Mouse (Mus musculus): ENCODE data around the gene Jkamp. TPM values are rescaled to one million over a fixed set of nuclear protein-coding genes. Genes with fewer than 3 reads are reported as not detected.

Gene Jkamp
- polyA plus RNA-seq, 1 experiment, result 48.4 TPM

- peak; percentile 50 for TF ChIP-seq POLR2A (IDR thresholded peaks at IDR 0.05; ENCODE audit: low read depth, low read length)
- TF ChIP-seq CTCF (IDR thresholded peaks at IDR 0.05; ENCODE audit: borderline replicate concordance, insufficient read depth, low read length), result no peak
- H3K4me3 ChIP-seq (ENCODE audit: insufficient read depth, low read length), result peak overlapping the region; percentile 46
- H3K27ac ChIP-seq (ENCODE audit: insufficient read depth, low read length), result 0 out of 2 replicates have a peak overlapping the region, but pooled peaks have one; percentile 8
- H3K4me1 ChIP-seq (ENCODE audit: control insufficient read depth, insufficient read depth, low read length), result no peaks in the 10 kb centered on the region
Observed at GRCm38 (mm10) chr12:72084261-72085023, 947 bp upstream of the Jkamp start.

GRCm38 (mm10) chr12:72085024-72085328, 413 bp upstream of the Jkamp start:
- Histone ChIP-seq H3K4me3 (ENCODE audit: insufficient read depth, low read length) (peak overlapping the region; percentile 46), H3K27ac (ENCODE audit: insufficient read depth, low read length) (0 out of 2 replicates have a peak overlapping the region, but pooled peaks have one; percentile 8), H3K4me1 (ENCODE audit: control insufficient read depth, insufficient read depth, low read length) (no peaks in the 10 kb centered on the region)
- TF ChIP-seq POLR2A (IDR thresholded peaks at IDR 0.05; ENCODE audit: low read depth, low read length) (no peak), CTCF (IDR thresholded peaks at IDR 0.05; ENCODE audit: borderline replicate concordance, insufficient read depth, low read length) (no peak)

GRCm38 (mm10) chr12:72086166-72086825, 907 bp downstream of the Jkamp start:
- H3K4me3 ChIP-seq (ENCODE audit: insufficient read depth, low read length), result peak overlapping the region; percentile 74
- no peak for TF ChIP-seq CTCF (IDR thresholded peaks at IDR 0.05; ENCODE audit: borderline replicate concordance, insufficient read depth, low read length)
- TF ChIP-seq POLR2A (IDR thresholded peaks at IDR 0.05; ENCODE audit: low read depth, low read length), result peak; percentile 72
- no peaks in the 10 kb centered on the region for H3K4me1 ChIP-seq (ENCODE audit: control insufficient read depth, insufficient read depth, low read length)
- H3K27ac ChIP-seq (ENCODE audit: insufficient read depth, low read length), result peak overlapping the region; percentile 84

- Histone ChIP-seq H3K27ac (ENCODE audit: insufficient read depth, low read length) (no peak overlapping the region), H3K4me1 (ENCODE audit: control insufficient read depth, insufficient read depth, low read length) (no peaks in the 10 kb centered on the region), H3K4me3 (ENCODE audit: insufficient read depth, low read length) (no peak overlapping the region)
- TF ChIP-seq POLR2A (IDR thresholded peaks at IDR 0.05; ENCODE audit: low read depth, low read length) (no peak), CTCF (IDR thresholded peaks at IDR 0.05; ENCODE audit: borderline replicate concordance, insufficient read depth, low read length) (no peak)
Observed at GRCm38 (mm10) chr12:72089802-72090201, 4.4 kb downstream of the Jkamp start.

GRCm38 (mm10) chr12:72096966-72097365, 11.6 kb downstream of the Jkamp start:
- no peak for TF ChIP-seq POLR2A (IDR thresholded peaks at IDR 0.05; ENCODE audit: low read depth, low read length)
- no peak for TF ChIP-seq CTCF (IDR thresholded peaks at IDR 0.05; ENCODE audit: borderline replicate concordance, insufficient read depth, low read length)
- no peaks in the 10 kb centered on the region for H3K4me1 ChIP-seq (ENCODE audit: control insufficient read depth, insufficient read depth, low read length)

GRCm38 (mm10) chr12:72102776-72103175, 17.4 kb downstream of the Jkamp start:
- Histone ChIP-seq H3K27ac (ENCODE audit: insufficient read depth, low read length) (no peak overlapping the region), H3K4me3 (ENCODE audit: insufficient read depth, low read length) (no peak overlapping the region)
- TF ChIP-seq POLR2A (IDR thresholded peaks at IDR 0.05; ENCODE audit: low read depth, low read length) (no peak), CTCF (IDR thresholded peaks at IDR 0.05; ENCODE audit: borderline replicate concordance, insufficient read depth, low read length) (no peak)

More at GRCm38 (mm10) chr12:72096966-72097365, 11.6 kb downstream of the Jkamp start:
- H3K27ac ChIP-seq (ENCODE audit: insufficient read depth, low read length), result no peak overlapping the region
- H3K4me3 ChIP-seq (ENCODE audit: insufficient read depth, low read length), result no peak overlapping the region

GRCm38 (mm10) chr12:72104027-72104426, 18.6 kb downstream of the Jkamp start:
- Histone ChIP-seq H3K4me3 (ENCODE audit: insufficient read depth, low read length) (no peak overlapping the region), H3K27ac (ENCODE audit: insufficient read depth, low read length) (no peak overlapping the region), H3K4me1 (ENCODE audit: control insufficient read depth, insufficient read depth, low read length) (no peaks in the 10 kb centered on the region)
- no peak for TF ChIP-seq POLR2A (IDR thresholded peaks at IDR 0.05; ENCODE audit: low read depth, low read length)
- no peak for TF ChIP-seq CTCF (IDR thresholded peaks at IDR 0.05; ENCODE audit: borderline replicate concordance, insufficient read depth, low read length)

More at GRCm38 (mm10) chr12:72102776-72103175, 17.4 kb downstream of the Jkamp start:
- no peaks in the 10 kb centered on the region for H3K4me1 ChIP-seq (ENCODE audit: control insufficient read depth, insufficient read depth, low read length)

GRCm38 (mm10) chr12:72104525-72105281, 19.3 kb downstream of the Jkamp start:
- TF ChIP-seq POLR2A (IDR thresholded peaks at IDR 0.05; ENCODE audit: low read depth, low read length), result no peak
- no peak for TF ChIP-seq CTCF (IDR thresholded peaks at IDR 0.05; ENCODE audit: borderline replicate concordance, insufficient read depth, low read length)
- Histone ChIP-seq H3K27ac (ENCODE audit: insufficient read depth, low read length) (no peak overlapping the region), H3K4me1 (ENCODE audit: control insufficient read depth, insufficient read depth, low read length) (no peaks in the 10 kb centered on the region), H3K4me3 (ENCODE audit: insufficient read depth, low read length) (no peak overlapping the region)

- no peak overlapping the region for H3K27ac ChIP-seq (ENCODE audit: insufficient read depth, low read length)
- no peaks in the 10 kb centered on the region for H3K4me1 ChIP-seq (ENCODE audit: control insufficient read depth, insufficient read depth, low read length)
- TF ChIP-seq POLR2A (IDR thresholded peaks at IDR 0.05; ENCODE audit: low read depth, low read length) (no peak), CTCF (IDR thresholded peaks at IDR 0.05; ENCODE audit: borderline replicate concordance, insufficient read depth, low read length) (no peak)
- no peak overlapping the region for H3K4me3 ChIP-seq (ENCODE audit: insufficient read depth, low read length)
Observed at GRCm38 (mm10) chr12:72115126-72115525, 29.7 kb downstream of the Jkamp start.

Measured in embryonic fibroblast, embryonic 13.5 days (primary cell).